Comparison of ENCODE assay signal across 23 mouse cellular contexts in genomic region chr10:41912290-41912994, GRCm38 (mm10).
DNase-seq lines count a peak whose midpoint lies in the region; ATAC-seq and TF ChIP-seq lines count a peak whose summit lies in the region.
"Had no signal": no experiment of that assay in that cellular context is flagged by ENCODE, and none has a peak within 500 bp of the region (broad histone marks: within the 10 kb centered on the region; RNA-seq: fewer than 3 reads in every experiment).

No protein-coding gene starts in this region.

- no peak for TF ChIP-seq EP300 in stomach, postnatal 0 days (optimal IDR thresholded peaks at IDR 0.05)

- no peak for TF ChIP-seq CTCF in stomach, postnatal 0 days (IDR thresholded peaks at IDR 0.05; ENCODE audit: low read depth)

- H3K4me1 ChIP-seq in stomach, embryonic 15.5 days: no peaks in the 10 kb centered on the region
- H3K4me1 ChIP-seq in stomach, postnatal 0 days (replicated peaks; ENCODE audit: control insufficient read depth, insufficient read depth): no peaks in the 10 kb centered on the region
- peaks cover 42% of the 10 kb centered on the region for H3K4me1 ChIP-seq in liver, embryonic 16.5 days (ENCODE audit: control insufficient read depth, low read depth, low read length)
- peaks cover 14% of the 10 kb centered on the region for H3K4me1 ChIP-seq in forebrain, embryonic 10.5 days
- H3K4me1 ChIP-seq: embryonic facial prominence, embryonic 15.5 days; kidney, embryonic 15.5 days; midbrain, embryonic 10.5 days had no signal

- no peaks in the 10 kb centered on the region for H3K9me3 ChIP-seq in stomach, embryonic 15.5 days
- H3K9me3 ChIP-seq in stomach, postnatal 0 days (ENCODE audit: control insufficient read depth, low read length): no peaks in the 10 kb centered on the region
- H3K9me3 ChIP-seq in liver, embryonic 16.5 days (replicated peaks; ENCODE audit: control insufficient read depth, low read length): no peaks in the 10 kb centered on the region
- no peaks in the 10 kb centered on the region for H3K9me3 ChIP-seq in forebrain, embryonic 10.5 days
- H3K9me3 ChIP-seq: embryonic facial prominence, embryonic 15.5 days; forebrain, embryonic 13.5 days; kidney, embryonic 15.5 days; midbrain, embryonic 10.5 days had no signal

- H3K27ac ChIP-seq in stomach, embryonic 15.5 days: no peak overlapping the region
- H3K27ac ChIP-seq in stomach, postnatal 0 days (replicated peaks): no peak overlapping the region
- H3K27ac ChIP-seq in liver, embryonic 16.5 days (ENCODE audit: low read length): peak overlapping the region; percentile 81
- H3K27ac ChIP-seq in forebrain, embryonic 10.5 days: no peak overlapping the region
- H3K27ac ChIP-seq: embryonic facial prominence, embryonic 15.5 days; forebrain, embryonic 13.5 days; hindbrain, embryonic 14.5 days; kidney, embryonic 15.5 days; layer of hippocampus, adult 2 months; midbrain, embryonic 10.5 days had no signal

- 85% methylated on average over 8 of the region's 8 CpGs for WGBS in stomach, embryonic 15.5 days
- 77% methylated on average over 8 of the region's 8 CpGs for whole genome bisulfite sequencing in stomach, postnatal 0 days
- 39% methylated on average over 8 of the region's 8 CpGs for WGBS in liver, embryonic 16.5 days (ENCODE audit: insufficient replicate concordance)
- 89% methylated on average over 8 of the region's 8 CpGs for WGBS in forebrain, embryonic 10.5 days

- no peak overlapping the region for H3K9ac ChIP-seq in stomach, embryonic 15.5 days
- H3K9ac ChIP-seq in stomach, postnatal 0 days (ENCODE audit: low read length): no peak overlapping the region
- H3K9ac ChIP-seq in liver, embryonic 16.5 days (ENCODE audit: low read depth, low read length): no peak overlapping the region; the same call in 1 of the 2 replicates
- H3K9ac ChIP-seq: embryonic facial prominence, embryonic 15.5 days; forebrain, embryonic 13.5 days; hindbrain, embryonic 14.5 days; kidney, embryonic 15.5 days had no signal

- no peaks in the 10 kb centered on the region for H3K27me3 ChIP-seq in stomach, embryonic 15.5 days (replicated peaks)
- H3K27me3 ChIP-seq in stomach, postnatal 0 days (ENCODE audit: control insufficient read depth, insufficient read depth, low read length): no peaks in the 10 kb centered on the region
- H3K27me3 ChIP-seq in liver, embryonic 16.5 days (ENCODE audit: control insufficient read depth, insufficient read depth, low read depth, low read length): no peaks in the 10 kb centered on the region
- no peaks in the 10 kb centered on the region for H3K27me3 ChIP-seq in forebrain, embryonic 10.5 days (ENCODE audit: poor library complexity, severe bottlenecking)
- H3K27me3 ChIP-seq: embryonic facial prominence, embryonic 15.5 days; forebrain, embryonic 13.5 days; kidney, embryonic 15.5 days had no signal

- DNase-seq in stomach, postnatal 0 days (ENCODE audit: low spot score): no peak
- peak; percentile 80 for DNase-seq in spleen, postnatal 4 days (ENCODE audit: low spot score in 2 of 2)
- no peak for DNase-seq in layer of hippocampus, adult 18-20 months (ENCODE audit: low spot score in 2 of 2)
- no peak for DNase-seq in forebrain, embryonic 10.5 days (ENCODE audit: extremely low spot score, low spot score)
- no peak for DNase-seq in urinary bladder, adult 2 months (ENCODE audit: low spot score)
- DNase-seq: cerebellum, adult 11 months; cerebellum, postnatal 14 days; gastrocnemius, postnatal 10 days; heart, adult 18-20 months; heart, postnatal 36 days; left cerebral cortex, postnatal 4 days; lung, postnatal 14 days; right cerebral cortex, postnatal 25 days had no signal

- peak; percentile 84; the same call in 1 of the 2 replicates for ATAC-seq in stomach, embryonic 15.5 days (ENCODE audit: insufficient read depth, low FRiP score, low read depth)
- ATAC-seq in stomach, postnatal 0 days (ENCODE audit: low FRiP score, low TSS enrichment): no peak
- peak; percentile 95 for ATAC-seq in erythroid progenitor cell, adult 5-6 weeks (replicated peaks; ENCODE audit: low FRiP score, poor library complexity, severe bottlenecking)
- peak; percentile 99 for ATAC-seq in liver, embryonic 16.5 days (ENCODE audit: low read depth)
- ATAC-seq: forebrain, embryonic 13.5 days; intestine, postnatal 0 days had no signal

- H3K36me3 ChIP-seq in stomach, embryonic 15.5 days: peaks cover 6% of the 10 kb centered on the region; the same call in 1 of the 2 replicates
- H3K36me3 ChIP-seq in stomach, postnatal 0 days (ENCODE audit: control insufficient read depth, insufficient read depth, low read length): peaks cover 2% of the 10 kb centered on the region
- H3K36me3 ChIP-seq in liver, embryonic 16.5 days (ENCODE audit: control insufficient read depth, insufficient read depth): peaks cover 2% of the 10 kb centered on the region
- H3K36me3 ChIP-seq in forebrain, embryonic 10.5 days (replicated peaks): peaks cover 3% of the 10 kb centered on the region

- no peak overlapping the region for H3K4me2 ChIP-seq in stomach, embryonic 15.5 days
- H3K4me2 ChIP-seq in stomach, postnatal 0 days (replicated peaks; ENCODE audit: low read depth): no peak overlapping the region
- H3K4me2 ChIP-seq in liver, embryonic 16.5 days (ENCODE audit: low read depth, low read length): peak overlapping the region; percentile 59
- H3K4me2 ChIP-seq: embryonic facial prominence, embryonic 15.5 days; forebrain, embryonic 13.5 days; hindbrain, embryonic 14.5 days; kidney, embryonic 15.5 days had no signal

- H3K4me3 ChIP-seq in stomach, embryonic 15.5 days (replicated peaks): no peak overlapping the region
- no peak overlapping the region for H3K4me3 ChIP-seq in stomach, postnatal 0 days (ENCODE audit: low read depth, low read length)
- peak overlapping the region; percentile 12 for H3K4me3 ChIP-seq in liver, embryonic 16.5 days (ENCODE audit: low read depth, low read length)
- H3K4me3 ChIP-seq in forebrain, embryonic 10.5 days: no peak overlapping the region
- H3K4me3 ChIP-seq: embryonic facial prominence, embryonic 15.5 days; forebrain, embryonic 13.5 days; kidney, embryonic 15.5 days; layer of hippocampus, adult 2 months; midbrain, embryonic 10.5 days had no signal

Comparison
In these comparisons a context has a peak if more than half of its experiments do, and no peak if none do; other contexts are left out.
1. DNase-seq: peak in spleen, postnatal 4 days (2 of 2); none in stomach, postnatal 0 days (single experiment), layer of hippocampus, adult 18-20 months (0 of 2), forebrain, embryonic 10.5 days (single experiment) and urinary bladder, adult 2 months (single experiment).